Mouse (Mus musculus) adrenal gland, adult 2 months (tissue): ENCODE measurements at regions not wholly inside any gene's neighbourhood (a gene's known extent, or its start where the extent isn't known, plus 50 kb on each side); places are given as distances from the start of the nearest gene placed in this dataset.
A peak's percentile ranks its signal among the peaks of the same experiment; 100 is the strongest.

Experiments used
- DNase-seq: peaks from one replicate; pipeline ENCODE4 v3.0.0; 2021

GRCm38 (mm10) chr3:151670628-151671027 lies 79.1 kb downstream of the Ifi44 start:
- DNase-seq = no peak

DNA sequence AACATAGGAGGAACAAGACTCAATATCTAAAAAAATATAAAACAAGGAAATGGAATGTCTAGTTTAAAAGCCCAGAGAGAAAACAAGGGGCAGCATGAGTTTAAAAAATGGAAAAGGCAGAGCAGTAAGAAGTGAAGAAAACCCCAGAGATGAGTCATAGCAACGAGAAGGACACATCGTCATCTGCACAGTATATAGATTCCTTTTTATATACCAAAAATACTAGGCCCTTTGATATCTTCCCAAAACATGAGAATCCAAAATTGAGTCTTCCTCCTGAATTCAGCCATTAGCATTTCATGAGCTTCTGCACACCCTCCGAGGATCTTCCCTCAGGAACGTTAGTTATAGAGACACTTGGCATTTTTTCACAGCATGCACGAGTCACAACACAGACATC lies 96.5 kb downstream of the Ifi44 start:
- no peak for DNase-seq

GRCm38 (mm10) chr3:151651524-151651923 lies 98.2 kb downstream of the Ifi44 start:
- no peak for DNase-seq

- no peak for DNase-seq
Observed at GRCm38 (mm10) chr3:151647637-151648036, 102.1 kb downstream of the Ifi44 start.

- DNase-seq = no peak
Observed at GRCm38 (mm10) chr3:151639431-151640111, 110.2 kb downstream of the Ifi44 start.

DNA sequence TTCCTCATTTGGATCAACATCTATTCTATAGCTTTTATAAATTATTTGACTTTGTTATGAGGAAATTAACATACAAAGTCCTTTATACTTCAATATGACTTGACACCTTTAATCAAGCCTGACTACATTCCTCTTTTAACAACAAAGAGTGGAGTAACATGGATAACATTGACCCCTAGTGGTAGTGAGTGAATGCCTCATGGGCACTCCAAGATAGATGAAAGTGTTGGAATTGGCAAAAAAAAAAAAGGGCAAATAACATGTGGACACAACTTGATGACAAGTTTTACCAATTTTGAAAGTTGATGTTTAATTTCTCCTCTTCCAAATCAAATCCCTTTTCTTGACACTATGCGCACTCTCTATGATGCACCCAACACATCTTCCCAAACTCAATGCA lies 111.4 kb downstream of the Ifi44 start:
- DNase-seq = no peak

GRCm38 (mm10) chr3:151610954-151611353 lies 138.8 kb downstream of the Ifi44 start:
- no peak for DNase-seq

DNA sequence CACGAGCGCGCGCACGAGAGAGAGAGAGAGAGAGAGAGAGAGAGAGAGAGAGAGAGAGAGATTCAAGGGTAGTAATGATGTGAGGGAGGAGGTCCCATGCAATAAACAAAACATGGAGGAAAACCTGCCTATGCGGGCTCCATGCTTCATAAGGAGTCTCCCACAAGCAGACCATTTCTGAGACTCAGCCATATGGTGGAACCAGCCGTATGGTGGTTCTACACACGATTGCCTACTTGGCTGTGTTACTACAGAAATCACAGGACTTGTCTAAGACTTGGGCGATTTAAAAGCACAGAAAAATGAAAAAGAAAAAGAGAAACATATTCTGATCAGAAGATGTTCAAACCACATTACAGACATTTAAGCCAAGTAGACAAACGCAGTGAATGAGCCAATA lies 142.1 kb downstream of the Ifi44 start:
- no peak for DNase-seq

DNA sequence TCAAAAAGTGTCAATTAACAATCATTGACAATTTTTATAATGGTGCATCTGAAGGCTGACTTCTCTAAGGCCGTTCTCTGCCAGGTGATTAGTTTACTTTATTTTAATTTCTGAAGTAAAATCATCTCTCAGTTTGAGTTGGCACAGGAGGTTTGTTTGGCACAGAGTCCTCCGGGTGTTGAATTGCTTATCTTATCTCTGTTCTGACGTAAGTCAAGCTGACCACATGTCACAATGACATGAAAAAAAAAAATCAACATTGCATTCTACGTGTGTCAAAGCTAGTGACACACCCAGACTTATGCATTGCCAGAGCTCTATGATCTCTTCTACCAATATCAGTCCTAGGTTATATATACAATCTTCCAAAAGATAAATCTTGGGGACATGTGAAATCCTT lies 146.4 kb downstream of the Ifi44 start:
- peak; percentile 14 for DNase-seq
